Mouse (Mus musculus): ENCODE data around the gene Hist1h3b. TPM values are rescaled to one million over a fixed set of nuclear protein-coding genes. Genes with fewer than 3 reads are reported as not detected.

The Hist1h3b gene
- polyA plus RNA-seq, 1 experiment from 2014 or later = 6.7 TPM

Small RNA genes lying within 50 kb of the gene (microRNA-seq; reads per million reads assigned to microRNA genes)
- gene Gm44314 (not detected), gene Gm44484 (not detected)

Other genes starting within 250 kb of the Hist1h3b start
- gene Hist1h4h, start 221.2 kb upstream of the Hist1h3b start, polyA plus RNA-seq (2015; fragmentation: Nextera tagmentation; extraction: Ambion mirVana) = 2.9 and 4.6 TPM in 2 replicates
- not detected in 2 replicates for gene Hist1h2af, start 218.4 kb upstream of the Hist1h3b start, polyA plus RNA-seq (2015; fragmentation: Nextera tagmentation; extraction: Ambion mirVana)
- 1.5 and 3.2 TPM in 2 replicates for gene Hist1h3g, start 216.8 kb upstream of the Hist1h3b start, polyA plus RNA-seq (2015; fragmentation: Nextera tagmentation; extraction: Ambion mirVana)
- 0.23 and 0.47 TPM in 2 replicates for gene Hist1h2bh, start 208.9 kb upstream of the Hist1h3b start, polyA plus RNA-seq (2015; fragmentation: Nextera tagmentation; extraction: Ambion mirVana)
- gene Hist1h3f, start 208.2 kb upstream of the Hist1h3b start, polyA plus RNA-seq (2015; fragmentation: Nextera tagmentation; extraction: Ambion mirVana) = 0.30 and 0.61 TPM in 2 replicates
- gene Hist1h4f, start 200.6 kb upstream of the Hist1h3b start, polyA plus RNA-seq (2015; fragmentation: Nextera tagmentation; extraction: Ambion mirVana) = not detected in 2 replicates
- gene Hist1h1d, start 199.0 kb upstream of the Hist1h3b start, polyA plus RNA-seq (2015; fragmentation: Nextera tagmentation; extraction: Ambion mirVana) = 0.15 and 0.22 TPM in 2 replicates
- gene Hist1h3e, start 189.9 kb upstream of the Hist1h3b start, polyA plus RNA-seq (2015; fragmentation: Nextera tagmentation; extraction: Ambion mirVana) = 2.0 and 3.4 TPM in 2 replicates
- 33.0 and 46.2 TPM in 2 replicates for gene Hist1h2ae, start 181.0 kb upstream of the Hist1h3b start, polyA plus RNA-seq (2015; fragmentation: Nextera tagmentation; extraction: Ambion mirVana)
- gene Hist1h2bg, start 180.9 kb upstream of the Hist1h3b start, polyA plus RNA-seq (2015; fragmentation: Nextera tagmentation; extraction: Ambion mirVana) = 2.1 and 6.2 TPM in 2 replicates
- gene Hist1h2bf, start 178.1 kb upstream of the Hist1h3b start, polyA plus RNA-seq (2015; fragmentation: Nextera tagmentation; extraction: Ambion mirVana) = 2.1 and 2.6 TPM in 2 replicates
- gene Hist1h2ad, start 177.9 kb upstream of the Hist1h3b start, polyA plus RNA-seq (2015; fragmentation: Nextera tagmentation; extraction: Ambion mirVana) = 1.2 and 3.4 TPM in 2 replicates
- 2.2 and 2.8 TPM in 2 replicates for gene Hist1h3d, start 176.5 kb upstream of the Hist1h3b start, polyA plus RNA-seq (2015; fragmentation: Nextera tagmentation; extraction: Ambion mirVana)
- 51.0 and 59.0 TPM in 2 replicates for gene Hist1h4d, start 170.7 kb upstream of the Hist1h3b start, polyA plus RNA-seq (2015; fragmentation: Nextera tagmentation; extraction: Ambion mirVana)
- gene Hist1h2be, start 131.1 kb upstream of the Hist1h3b start, polyA plus RNA-seq (2015; fragmentation: Nextera tagmentation; extraction: Ambion mirVana) = 2.0 and 2.6 TPM in 2 replicates
- 7.0 and 9.9 TPM in 2 replicates for gene Hist1h1e, start 129.7 kb upstream of the Hist1h3b start, polyA plus RNA-seq (2015; fragmentation: Nextera tagmentation; extraction: Ambion mirVana)
- 0.80 and 0.83 TPM in 2 replicates for gene Hist1h2ac, start 68.3 kb upstream of the Hist1h3b start, polyA plus RNA-seq (2015; fragmentation: Nextera tagmentation; extraction: Ambion mirVana)
- 27.2 and 35.5 TPM in 2 replicates for gene Hist1h2bc, start 68.1 kb upstream of the Hist1h3b start, polyA plus RNA-seq (2015; fragmentation: Nextera tagmentation; extraction: Ambion mirVana)
- not detected in 2 replicates for gene Hist1h1t, start 56.5 kb upstream of the Hist1h3b start, polyA plus RNA-seq (2015; fragmentation: Nextera tagmentation; extraction: Ambion mirVana)
- gene Hist1h4c, start 53.8 kb upstream of the Hist1h3b start, polyA plus RNA-seq (2015; fragmentation: Nextera tagmentation; extraction: Ambion mirVana) = 2.1 and 2.2 TPM in 2 replicates
- gene Hfe, start 41.4 kb upstream of the Hist1h3b start, polyA plus RNA-seq (2015; fragmentation: Nextera tagmentation; extraction: Ambion mirVana) = 2.1 and 3.3 TPM in 2 replicates
- 16.7 and 22.7 TPM in 2 replicates for gene Hist1h1c, start 13.5 kb upstream of the Hist1h3b start, polyA plus RNA-seq (2015; fragmentation: Nextera tagmentation; extraction: Ambion mirVana)
- gene Hist1h3c, start 6.7 kb upstream of the Hist1h3b start, polyA plus RNA-seq (2015; fragmentation: Nextera tagmentation; extraction: Ambion mirVana) = 1.6 and 2.0 TPM in 2 replicates
- 0.86 and 0.95 TPM in 2 replicates for gene Hist1h2bb, start 5.5 kb upstream of the Hist1h3b start, polyA plus RNA-seq (2015; fragmentation: Nextera tagmentation; extraction: Ambion mirVana)
- gene Hist1h2ab, start 1.1 kb upstream of the Hist1h3b start, polyA plus RNA-seq (2015; fragmentation: Nextera tagmentation; extraction: Ambion mirVana) = 14.5 and 16.2 TPM in 2 replicates
- gene Hist1h4b, start 4.7 kb downstream of the Hist1h3b start, polyA plus RNA-seq (2015; fragmentation: Nextera tagmentation; extraction: Ambion mirVana) = 1.5 TPM in 1 of 2 replicates, not detected in the other
- gene Hist1h4a, start 9.0 kb downstream of the Hist1h3b start, polyA plus RNA-seq (2015; fragmentation: Nextera tagmentation; extraction: Ambion mirVana) = not detected in 2 replicates
- 1.5 and 1.9 TPM in 2 replicates for gene Hist1h3a, start 10.1 kb downstream of the Hist1h3b start, polyA plus RNA-seq (2015; fragmentation: Nextera tagmentation; extraction: Ambion mirVana)
- 0.70 and 1.0 TPM in 2 replicates for gene Hist1h1a, start 11.4 kb downstream of the Hist1h3b start, polyA plus RNA-seq (2015; fragmentation: Nextera tagmentation; extraction: Ambion mirVana)
- not detected in 2 replicates for gene Trim38, start 17.6 kb downstream of the Hist1h3b start, polyA plus RNA-seq (2015; fragmentation: Nextera tagmentation; extraction: Ambion mirVana)
- gene Slc17a2, start 54.7 kb downstream of the Hist1h3b start, polyA plus RNA-seq (2015; fragmentation: Nextera tagmentation; extraction: Ambion mirVana) = not detected in 2 replicates
- not detected in 2 replicates for gene Slc17a3, start 87.2 kb downstream of the Hist1h3b start, polyA plus RNA-seq (2015; fragmentation: Nextera tagmentation; extraction: Ambion mirVana)
- gene Slc17a1, start 115.5 kb downstream of the Hist1h3b start, polyA plus RNA-seq (2015; fragmentation: Nextera tagmentation; extraction: Ambion mirVana) = not detected in 2 replicates
- gene Slc17a4, start 162.7 kb downstream of the Hist1h3b start, polyA plus RNA-seq (2015; fragmentation: Nextera tagmentation; extraction: Ambion mirVana) = not detected in 2 replicates
- not detected in 2 replicates for gene Hist1h2ba, start 181.9 kb downstream of the Hist1h3b start, polyA plus RNA-seq (2015; fragmentation: Nextera tagmentation; extraction: Ambion mirVana)
- not detected in 2 replicates for gene Hist1h2aa, start 182.2 kb downstream of the Hist1h3b start, polyA plus RNA-seq (2015; fragmentation: Nextera tagmentation; extraction: Ambion mirVana)
- 1.9 and 3.7 TPM in 2 replicates for gene Scgn, start 238.9 kb downstream of the Hist1h3b start, polyA plus RNA-seq (2015; fragmentation: Nextera tagmentation; extraction: Ambion mirVana)